Mouse (Mus musculus) spleen, adult 2 months (tissue): Measurements from ENCODE around the gene Cntnap2.

ENCODE experiments used
- CTCF ChIP-seq: fragments of 200-500 bp; IDR thresholded peaks from 2 replicates; pipeline ENCODE4 v1.5.1; 2011; ENCODE audit warnings: mild to moderate bottlenecking, inconsistent platforms; ENCODE audit not compliant: insufficient read depth, insufficient read length, insufficient replicate concordance; ENCODE audit errors: extremely low read depth
- POLR2A ChIP-seq: fragments of 200-500 bp; IDR thresholded peaks from 2 replicates; pipeline ENCODE4 v1.6.1; 2011; ENCODE audit warnings: low read depth, low read length, inconsistent platforms

DNA sequence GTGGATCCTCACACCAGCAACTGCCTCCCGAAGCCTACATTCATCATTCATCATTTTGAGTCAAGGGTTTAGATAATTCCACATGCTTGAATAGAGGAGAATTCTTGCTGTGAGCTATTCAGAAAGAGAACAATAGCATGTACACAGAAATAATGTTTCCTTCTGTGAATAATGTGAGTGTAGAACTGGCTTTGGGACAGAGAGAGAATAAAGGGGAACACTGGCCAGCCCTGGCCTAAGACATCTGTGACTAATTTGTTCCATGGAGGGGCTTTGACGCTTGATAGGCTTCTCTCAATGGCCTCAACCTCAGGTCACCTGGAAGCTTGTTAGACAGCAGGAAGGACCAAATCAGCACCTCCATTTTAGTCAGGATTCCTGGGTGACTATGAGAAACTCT, 2215.9 kb downstream of the Cntnap2 start:
- no peak for TF ChIP-seq CTCF
- TF ChIP-seq POLR2A, result no peak
